Mouse (Mus musculus): ENCODE measurements around the gene Rab4b. TPM values are rescaled to one million over a fixed set of nuclear protein-coding genes. Genes with fewer than 3 reads are reported as not detected.
A peak's percentile ranks its signal among the peaks of the same experiment; 100 is the strongest.

Rab4b gene
- polyA plus RNA-seq, 1 experiment: 65.1 TPM

DNA sequence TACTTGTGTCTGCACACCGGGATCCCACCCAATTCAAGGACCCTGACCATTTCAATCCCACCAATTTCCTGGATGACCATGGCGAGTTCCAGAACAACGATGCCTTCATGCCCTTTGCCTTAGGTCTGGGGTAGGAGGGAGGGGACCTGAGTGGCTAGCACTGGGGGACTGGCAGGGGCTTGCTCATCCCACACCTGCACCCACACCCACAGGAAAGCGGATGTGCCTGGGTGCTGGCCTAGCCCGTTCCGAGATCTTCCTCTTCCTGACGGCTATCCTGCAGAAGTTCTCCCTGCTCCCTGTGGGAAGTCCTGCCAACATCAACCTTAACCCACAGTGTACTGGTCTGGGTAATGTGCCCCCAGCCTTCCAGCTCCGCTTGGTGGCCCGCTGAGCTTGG, 20.5 kb downstream of the Rab4b start:
- Histone ChIP-seq H3K36me3 (ENCODE audit: control insufficient read depth, insufficient read depth, low read length) (peaks cover 2% of the 10 kb centered on the region), H3K27ac (ENCODE audit: control insufficient read depth, insufficient read depth, low read depth, low read length) (no peak overlapping the region), H3K4me3 (ENCODE audit: control insufficient read depth, low read depth, low read length) (no peak overlapping the region), H3K4me1 (ENCODE audit: control insufficient read depth, insufficient read depth, low read length) (peaks cover 11% of the 10 kb centered on the region), H3K27me3 (ENCODE audit: control insufficient read depth, insufficient read depth, low read length) (no peaks in the 10 kb centered on the region)
- TF ChIP-seq CTCF (IDR thresholded peaks at IDR 0.05; ENCODE audit: control insufficient read depth, insufficient read depth, insufficient replicate concordance, low read depth, low read length): no peak
- no peak for TF ChIP-seq POLR2A (IDR thresholded peaks at IDR 0.05; ENCODE audit: control insufficient read depth, low read depth, low read length)

DNA sequence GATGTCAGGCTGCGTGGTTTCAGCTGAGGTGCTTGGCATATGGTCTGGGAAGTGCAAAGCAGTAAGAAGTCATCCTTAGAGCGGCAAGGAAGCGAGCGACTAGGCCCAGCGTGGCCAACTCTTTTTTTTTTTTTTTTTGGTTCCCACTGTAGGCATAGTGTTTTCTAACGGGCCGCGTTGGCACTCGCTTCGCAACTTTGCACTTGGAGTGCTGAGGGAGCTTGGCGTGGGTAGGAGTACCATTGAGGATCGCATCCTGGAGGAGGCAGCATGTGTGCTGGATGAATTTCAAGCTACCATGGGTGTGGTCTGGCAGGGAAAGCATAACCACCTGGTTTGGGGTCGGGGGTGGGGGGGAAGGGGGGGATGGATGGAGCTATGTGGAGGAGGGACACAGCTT, 22.7 kb downstream of the Rab4b start:
- no peak for TF ChIP-seq POLR2A (IDR thresholded peaks at IDR 0.05; ENCODE audit: control insufficient read depth, low read depth, low read length)
- TF ChIP-seq CTCF (IDR thresholded peaks at IDR 0.05; ENCODE audit: control insufficient read depth, insufficient read depth, insufficient replicate concordance, low read depth, low read length): no peak
- H3K27ac ChIP-seq (ENCODE audit: control insufficient read depth, insufficient read depth, low read depth, low read length): no peak overlapping the region
- H3K4me1 ChIP-seq (ENCODE audit: control insufficient read depth, insufficient read depth, low read length): peaks cover 11% of the 10 kb centered on the region
- no peaks in the 10 kb centered on the region for H3K27me3 ChIP-seq (ENCODE audit: control insufficient read depth, insufficient read depth, low read length)
- no peak overlapping the region for H3K4me3 ChIP-seq (ENCODE audit: control insufficient read depth, low read depth, low read length)
- H3K36me3 ChIP-seq (ENCODE audit: control insufficient read depth, insufficient read depth, low read length): peaks cover 2% of the 10 kb centered on the region

DNA sequence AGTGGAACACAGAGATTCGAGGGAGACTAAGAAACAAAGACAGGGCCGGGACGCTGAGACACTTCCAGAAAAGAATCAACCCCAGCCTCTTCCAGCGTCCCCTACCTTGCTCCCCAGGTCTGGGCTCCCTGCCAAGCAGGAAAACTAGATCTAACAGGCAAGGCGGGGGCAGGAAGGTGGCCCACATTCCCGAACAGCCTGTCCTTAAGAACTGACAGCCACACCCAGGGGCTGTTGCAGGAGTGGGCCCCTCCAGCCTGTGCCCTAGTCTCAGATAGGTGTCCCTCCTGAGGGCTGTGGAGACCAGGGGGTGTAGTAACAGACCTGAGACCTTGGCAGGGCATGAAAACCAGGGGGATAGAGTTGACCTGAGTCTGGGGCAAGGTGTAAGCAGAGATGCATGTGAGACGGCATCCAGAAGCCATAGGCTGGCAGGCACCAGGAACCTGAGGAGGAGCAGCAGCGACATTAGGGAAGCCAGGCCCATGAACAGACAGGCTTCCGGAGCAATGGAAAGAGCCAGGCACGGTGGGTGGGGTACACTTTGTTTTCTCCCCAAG, 25.4 kb downstream of the Rab4b start, which contains the start of gene Cyp2t4:
TSS of gene Cyp2t4 (plus strand) at position 510 of the 560 bp plus-strand sequence.
- H3K4me3 ChIP-seq (ENCODE audit: control insufficient read depth, low read depth, low read length): no peak within 1 kb of the TSS
- peaks cover 9% of the 10 kb centered on the region for H3K4me1 ChIP-seq (ENCODE audit: control insufficient read depth, insufficient read depth, low read length)
- no peak for TF ChIP-seq POLR2A (IDR thresholded peaks at IDR 0.05; ENCODE audit: control insufficient read depth, low read depth, low read length)
- no peaks in the 10 kb centered on the region for H3K27me3 ChIP-seq (ENCODE audit: control insufficient read depth, insufficient read depth, low read length)
- H3K27ac ChIP-seq (ENCODE audit: control insufficient read depth, insufficient read depth, low read depth, low read length): no peak within 1 kb of the TSS
- no peaks in the 10 kb centered on the region; the same call in none of the 2 replicates for H3K36me3 ChIP-seq (ENCODE audit: control insufficient read depth, insufficient read depth, low read length)

DNA sequence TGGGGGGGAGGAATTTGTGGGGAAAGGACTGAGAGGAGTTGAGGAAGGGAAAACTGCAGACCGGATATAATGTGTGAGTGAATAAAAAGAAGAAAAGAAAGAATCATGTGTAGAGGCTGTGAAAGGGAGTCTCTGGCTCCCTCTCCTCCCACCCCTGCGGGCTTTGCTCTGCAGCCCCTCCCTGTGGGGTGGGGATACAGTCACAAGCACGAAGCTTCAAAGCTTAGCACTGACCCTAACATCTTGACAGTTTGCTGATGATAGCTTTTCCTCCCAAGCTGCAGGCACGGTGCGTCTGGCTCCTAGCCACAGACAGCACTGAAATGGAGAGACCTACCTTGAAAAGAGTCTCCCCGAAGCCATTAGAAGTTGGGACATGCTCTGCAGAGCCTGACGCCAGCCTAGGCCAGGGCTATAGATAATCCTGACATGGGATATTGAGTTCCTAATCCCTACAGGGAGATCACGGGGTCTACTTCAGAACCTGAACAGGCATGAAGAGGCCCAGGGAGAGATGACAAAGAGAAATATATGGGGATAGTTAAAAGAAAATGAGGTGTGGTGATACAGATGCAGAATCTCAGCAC, 42.2 kb downstream of the Rab4b start:
- TF ChIP-seq CTCF (IDR thresholded peaks at IDR 0.05; ENCODE audit: control insufficient read depth, insufficient read depth, insufficient replicate concordance, low read depth, low read length): no peak
- TF ChIP-seq POLR2A (IDR thresholded peaks at IDR 0.05; ENCODE audit: control insufficient read depth, low read depth, low read length): no peak

DNA sequence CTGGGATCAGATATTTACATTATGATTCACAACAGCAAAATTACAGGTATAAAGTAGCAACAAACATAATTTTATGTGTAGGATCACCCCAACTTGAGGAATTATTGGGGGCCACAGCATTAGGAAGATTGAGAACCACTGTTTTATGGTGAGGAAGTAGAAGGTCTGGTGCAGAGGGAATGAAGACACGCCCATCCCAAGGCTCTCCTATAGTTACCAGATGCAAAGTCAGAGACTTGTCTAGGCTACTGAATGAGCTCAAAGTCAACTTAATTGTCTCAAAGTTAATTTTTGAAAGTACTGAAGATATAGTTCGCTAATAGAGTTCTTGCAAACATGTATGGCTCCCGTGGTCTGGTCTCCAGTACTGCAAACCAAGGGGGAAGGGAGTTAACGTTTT, 44.9 kb downstream of the Rab4b start:
- Histone ChIP-seq H3K36me3 (ENCODE audit: control insufficient read depth, insufficient read depth, low read length) (no peaks in the 10 kb centered on the region), H3K27ac (ENCODE audit: control insufficient read depth, insufficient read depth, low read depth, low read length) (no peak overlapping the region), H3K4me1 (ENCODE audit: control insufficient read depth, insufficient read depth, low read length) (peaks cover 12% of the 10 kb centered on the region), H3K27me3 (ENCODE audit: control insufficient read depth, insufficient read depth, low read length) (no peaks in the 10 kb centered on the region), H3K4me3 (ENCODE audit: control insufficient read depth, low read depth, low read length) (no peak overlapping the region)
- TF ChIP-seq POLR2A (IDR thresholded peaks at IDR 0.05; ENCODE audit: control insufficient read depth, low read depth, low read length): no peak

More for the DNA sequence above, 42.2 kb downstream of the Rab4b start:
- Histone ChIP-seq H3K36me3 (ENCODE audit: control insufficient read depth, insufficient read depth, low read length) (no peaks in the 10 kb centered on the region), H3K27me3 (ENCODE audit: control insufficient read depth, insufficient read depth, low read length) (no peaks in the 10 kb centered on the region), H3K4me3 (ENCODE audit: control insufficient read depth, low read depth, low read length) (no peak overlapping the region), H3K27ac (ENCODE audit: control insufficient read depth, insufficient read depth, low read depth, low read length) (no peak overlapping the region), H3K4me1 (ENCODE audit: control insufficient read depth, insufficient read depth, low read length) (peaks cover 4% of the 10 kb centered on the region; the same call in 1 of the 2 replicates)

DNA sequence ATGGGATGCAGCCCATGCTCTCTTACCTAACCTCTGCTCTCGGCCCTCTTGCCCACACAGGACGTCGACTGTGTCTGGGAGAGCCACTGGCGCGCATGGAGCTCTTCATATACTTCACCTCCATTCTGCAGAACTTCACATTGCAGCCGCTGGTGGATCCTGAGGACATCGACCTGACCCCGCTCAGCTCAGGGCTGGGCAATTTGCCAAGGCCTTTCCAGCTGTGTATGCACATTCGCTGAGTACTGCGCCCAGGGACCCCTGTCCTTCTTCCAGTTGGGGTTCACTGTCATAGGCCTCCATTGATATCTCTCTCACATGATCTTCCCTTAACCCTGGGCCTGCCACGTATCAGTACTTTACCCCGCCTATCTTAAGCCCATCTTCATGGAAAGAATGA, 45.5 kb downstream of the Rab4b start:
- H3K27ac ChIP-seq (ENCODE audit: control insufficient read depth, insufficient read depth, low read depth, low read length): no peak overlapping the region
- no peaks in the 10 kb centered on the region for H3K27me3 ChIP-seq (ENCODE audit: control insufficient read depth, insufficient read depth, low read length)
- H3K4me1 ChIP-seq (ENCODE audit: control insufficient read depth, insufficient read depth, low read length): peaks cover 12% of the 10 kb centered on the region
- TF ChIP-seq POLR2A (IDR thresholded peaks at IDR 0.05; ENCODE audit: control insufficient read depth, low read depth, low read length): no peak
- no peak overlapping the region for H3K4me3 ChIP-seq (ENCODE audit: control insufficient read depth, low read depth, low read length)
- H3K36me3 ChIP-seq (ENCODE audit: control insufficient read depth, insufficient read depth, low read length): no peaks in the 10 kb centered on the region

DNA sequence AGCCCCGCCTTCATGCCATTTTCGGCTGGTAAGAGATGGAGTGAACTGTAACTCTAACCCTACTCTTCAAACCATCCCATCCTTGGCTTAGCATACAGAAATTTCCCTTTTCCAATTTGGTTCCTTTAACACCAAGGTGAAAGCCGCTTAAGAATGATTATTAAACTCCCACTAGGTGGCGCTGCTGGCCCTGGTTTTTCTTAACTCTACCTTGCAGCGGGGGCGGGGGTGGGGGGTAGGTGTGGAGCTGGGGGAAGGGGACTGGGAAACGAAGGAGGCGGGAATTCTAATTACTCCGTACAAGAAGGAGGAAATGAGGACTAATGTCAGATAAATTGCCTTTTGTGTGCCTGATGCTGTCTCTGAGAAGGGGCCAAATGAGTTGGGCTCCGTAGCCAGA, 46.1 kb downstream of the Rab4b start:
- Histone ChIP-seq H3K4me1 (ENCODE audit: control insufficient read depth, insufficient read depth, low read length) (peaks cover 12% of the 10 kb centered on the region), H3K27ac (ENCODE audit: control insufficient read depth, insufficient read depth, low read depth, low read length) (no peak overlapping the region), H3K36me3 (ENCODE audit: control insufficient read depth, insufficient read depth, low read length) (no peaks in the 10 kb centered on the region), H3K4me3 (ENCODE audit: control insufficient read depth, low read depth, low read length) (no peak overlapping the region), H3K27me3 (ENCODE audit: control insufficient read depth, insufficient read depth, low read length) (no peaks in the 10 kb centered on the region)
- TF ChIP-seq CTCF (IDR thresholded peaks at IDR 0.05; ENCODE audit: control insufficient read depth, insufficient read depth, insufficient replicate concordance, low read depth, low read length): peak; percentile 36; the same call in 1 of the 2 replicates
- TF ChIP-seq POLR2A (IDR thresholded peaks at IDR 0.05; ENCODE audit: control insufficient read depth, low read depth, low read length): no peak

DNA sequence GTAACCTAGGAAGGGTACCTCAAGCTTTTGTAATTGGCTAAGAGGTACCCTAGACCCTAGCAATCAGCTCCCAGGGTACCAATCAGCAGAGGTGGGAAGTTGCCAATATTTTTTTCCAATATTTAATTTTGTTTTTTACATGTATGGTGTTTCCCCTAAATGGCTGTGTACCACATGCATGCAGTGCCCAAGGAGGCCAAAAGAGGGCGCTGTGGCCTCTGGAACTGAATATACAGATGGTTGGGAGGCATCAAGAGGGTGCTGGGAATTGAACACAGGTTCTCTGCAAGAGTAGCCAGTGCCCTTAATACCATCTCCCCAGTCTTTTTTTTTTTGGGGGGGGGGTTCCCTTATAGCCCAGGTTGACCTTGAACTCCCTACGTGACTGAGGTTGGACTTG, 47.3 kb downstream of the Rab4b start:
- H3K4me3 ChIP-seq (ENCODE audit: control insufficient read depth, low read depth, low read length): no peak overlapping the region; the same call in 1 of the 2 replicates
- TF ChIP-seq POLR2A (IDR thresholded peaks at IDR 0.05; ENCODE audit: control insufficient read depth, low read depth, low read length) (no peak), CTCF (IDR thresholded peaks at IDR 0.05; ENCODE audit: control insufficient read depth, insufficient read depth, insufficient replicate concordance, low read depth, low read length) (peak; percentile 84; the same call in 1 of the 2 replicates)
- H3K27me3 ChIP-seq (ENCODE audit: control insufficient read depth, insufficient read depth, low read length): no peaks in the 10 kb centered on the region
- H3K36me3 ChIP-seq (ENCODE audit: control insufficient read depth, insufficient read depth, low read length): no peaks in the 10 kb centered on the region
- H3K4me1 ChIP-seq (ENCODE audit: control insufficient read depth, insufficient read depth, low read length): peaks cover 12% of the 10 kb centered on the region
- no peak overlapping the region for H3K27ac ChIP-seq (ENCODE audit: control insufficient read depth, insufficient read depth, low read depth, low read length)
